Mouse (Mus musculus): ENCODE measurements around the gene Smtnl2. TPM values are rescaled to one million over a fixed set of nuclear protein-coding genes. Genes with fewer than 3 reads are reported as not detected.
"Not testable (repeated sequence)": the region's sequence is repeated elsewhere in the genome, so short reads cannot be mapped to it uniquely, and the experiment has no call there.

The Smtnl2 gene
- 1.9 and 2.6 TPM in 2 replicates for polyA plus RNA-seq (2012; rRNA removed)

DNA sequence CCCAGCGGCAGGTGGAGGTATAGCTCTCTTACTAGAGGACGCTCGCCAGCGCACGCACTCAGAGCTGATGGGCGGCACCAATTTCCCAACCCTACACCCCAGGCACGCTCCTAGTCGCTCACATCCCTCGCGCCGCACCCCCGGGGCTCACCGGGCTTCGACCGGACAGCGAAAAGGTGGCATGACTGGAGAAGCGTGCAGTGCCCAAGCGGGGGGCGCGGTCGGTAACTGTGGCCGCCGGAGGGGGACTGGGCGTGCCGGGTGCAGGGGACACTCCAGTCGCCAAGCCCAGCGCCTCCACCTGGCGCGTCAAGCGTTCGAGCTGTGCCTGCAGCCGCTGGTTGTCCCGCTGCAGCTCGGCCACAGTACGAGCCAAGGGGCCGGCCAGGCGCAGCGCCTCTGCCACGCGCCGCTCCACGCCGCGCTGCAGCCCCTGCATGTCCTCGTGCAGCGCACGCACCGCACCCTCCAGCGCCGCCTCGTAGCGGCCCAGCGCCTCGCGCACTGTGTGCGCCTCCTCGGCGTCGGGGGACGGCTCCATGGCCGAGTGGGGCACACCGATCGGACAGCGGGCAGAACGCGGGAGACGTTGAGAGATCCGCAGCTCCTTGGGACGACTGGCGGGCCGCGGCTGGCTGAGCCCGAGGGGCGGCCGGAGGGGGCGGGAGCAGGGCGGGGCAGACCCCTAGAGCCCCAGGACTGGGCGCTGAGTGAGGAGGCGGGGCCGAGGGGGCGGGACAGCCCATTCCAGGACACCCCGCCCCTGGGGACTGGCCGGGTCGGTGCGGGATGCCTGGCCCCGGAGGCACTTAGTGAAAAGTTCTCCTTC lies at the start of gene Smtnl2:
Gene Smtnl2 (minus strand): TSS at position 621 of the 829 bp plus-strand sequence.
- peak; percentile 33 for DNase-seq (ENCODE audit: low read depth, low spot score)
- WGBS: under 1% methylated on average over 81 of the region's 86 CpGs

DNA sequence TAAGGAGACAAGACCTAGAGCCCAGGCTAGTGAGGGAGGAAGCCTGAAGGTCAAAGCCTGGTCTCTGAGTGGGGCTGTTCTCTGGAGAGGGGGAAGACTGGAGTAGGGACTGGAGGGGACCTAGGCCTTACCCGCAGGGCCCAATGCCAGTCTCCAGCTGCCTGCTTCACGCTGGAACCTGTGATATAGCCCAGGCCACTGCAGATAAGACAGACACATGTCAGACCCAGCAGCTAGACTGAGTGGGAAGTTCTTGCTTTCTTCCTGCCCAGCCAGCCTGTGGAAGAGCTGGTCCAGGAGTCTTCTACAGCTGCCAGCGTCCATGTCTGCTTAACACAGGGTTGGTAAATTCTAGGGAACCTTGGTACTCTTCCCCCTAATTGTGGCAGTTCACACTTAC lies 47.0 kb upstream of the Smtnl2 start:
- WGBS: 81% methylated on average over 3 of the region's 3 CpGs
- DNase-seq (ENCODE audit: low read depth, low spot score): no peak

DNA sequence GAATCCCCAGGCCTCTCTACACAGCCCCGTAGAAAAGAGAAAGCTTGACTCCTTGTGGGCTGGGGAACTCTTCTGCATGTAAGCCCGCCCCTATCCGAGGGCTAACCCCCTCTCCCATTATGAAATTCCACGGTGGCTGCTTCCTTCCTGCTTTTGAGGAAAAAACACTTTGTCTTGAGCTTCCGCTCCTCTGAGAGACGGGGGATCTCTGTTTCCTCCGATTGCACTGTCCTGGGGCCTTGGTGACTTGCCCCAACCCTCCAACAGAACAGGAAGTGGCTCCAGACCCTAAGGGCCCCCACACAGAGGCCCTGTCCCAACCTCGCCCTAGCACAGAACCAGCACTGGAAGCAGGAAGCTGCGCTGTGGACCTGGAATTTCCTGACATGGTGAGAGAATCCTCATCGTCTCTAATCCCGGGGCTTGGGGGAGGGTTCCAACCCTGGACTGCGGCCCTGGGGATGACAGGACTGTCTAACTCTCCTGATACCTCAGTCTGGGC lies 46.5 kb upstream of the Smtnl2 start:
- WGBS: 72% methylated on average over 12 of the region's 12 CpGs
- no peak for DNase-seq (ENCODE audit: low read depth, low spot score)

DNA sequence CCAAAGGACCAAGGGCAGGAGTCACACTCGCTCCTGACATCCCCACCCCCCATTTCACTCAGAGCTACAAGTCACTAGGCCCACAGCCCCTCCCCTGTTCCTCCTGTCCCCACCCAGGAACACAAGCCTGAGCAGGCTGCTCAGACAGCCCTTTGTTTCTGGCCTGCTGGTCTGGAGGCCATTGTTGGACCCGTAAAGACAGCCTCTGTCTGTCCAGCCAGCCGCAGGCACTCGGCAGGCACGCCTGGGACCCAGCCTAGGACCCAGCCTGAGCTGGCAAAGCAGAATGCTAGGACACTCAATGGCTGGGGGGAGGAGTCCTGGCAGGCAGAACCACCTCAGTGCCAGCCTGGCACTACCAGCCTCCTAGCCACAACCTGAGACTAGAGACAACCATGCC lies 44.2 kb upstream of the Smtnl2 start:
- no peak for DNase-seq (ENCODE audit: low read depth, low spot score)
- 67% methylated on average over 5 of the region's 5 CpGs for WGBS

DNA sequence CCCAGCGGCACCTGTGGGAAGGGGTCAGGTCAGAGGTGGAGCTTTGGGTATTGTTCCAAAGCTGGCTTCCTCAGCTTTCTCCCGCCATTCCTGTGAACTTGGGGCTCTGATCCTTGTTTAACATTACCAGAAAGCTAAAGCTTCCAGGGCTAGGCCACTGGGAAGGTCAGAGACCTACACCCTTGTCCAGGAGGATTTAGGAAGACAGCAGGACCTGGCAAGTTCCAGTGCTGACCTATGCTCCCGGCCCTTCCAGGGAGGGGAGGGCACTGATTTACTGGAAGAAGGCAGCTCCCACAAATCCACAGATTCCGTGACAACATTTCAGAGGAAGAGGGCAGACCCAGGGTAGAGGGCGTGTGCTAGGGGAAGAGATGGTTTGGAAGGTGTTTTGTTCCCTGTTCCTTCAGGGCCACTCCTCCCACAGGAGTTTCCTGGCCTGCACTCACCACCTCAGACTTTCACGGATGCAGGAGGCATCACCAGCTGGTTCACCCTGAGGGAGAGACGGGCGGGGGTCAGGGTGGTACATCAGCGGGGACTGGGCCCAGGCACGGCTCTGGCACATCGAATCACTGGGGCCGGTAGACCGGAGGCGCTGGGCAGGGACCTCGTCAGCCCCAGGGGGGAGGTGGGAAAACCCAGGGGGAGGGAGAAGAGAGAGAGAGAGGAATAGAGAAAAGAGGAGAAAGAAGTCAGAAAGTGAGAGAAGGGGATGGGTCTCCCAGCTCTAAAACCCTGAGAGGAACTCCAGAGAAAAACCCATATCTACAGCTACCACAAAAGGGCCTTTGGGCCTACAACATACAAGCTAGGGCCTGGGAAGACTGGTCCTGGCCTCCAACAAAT lies 41.8 kb upstream of the Smtnl2 start:
- WGBS: 68% methylated on average over 15 of the region's 15 CpGs
- no peak for DNase-seq (ENCODE audit: low read depth, low spot score)

DNA sequence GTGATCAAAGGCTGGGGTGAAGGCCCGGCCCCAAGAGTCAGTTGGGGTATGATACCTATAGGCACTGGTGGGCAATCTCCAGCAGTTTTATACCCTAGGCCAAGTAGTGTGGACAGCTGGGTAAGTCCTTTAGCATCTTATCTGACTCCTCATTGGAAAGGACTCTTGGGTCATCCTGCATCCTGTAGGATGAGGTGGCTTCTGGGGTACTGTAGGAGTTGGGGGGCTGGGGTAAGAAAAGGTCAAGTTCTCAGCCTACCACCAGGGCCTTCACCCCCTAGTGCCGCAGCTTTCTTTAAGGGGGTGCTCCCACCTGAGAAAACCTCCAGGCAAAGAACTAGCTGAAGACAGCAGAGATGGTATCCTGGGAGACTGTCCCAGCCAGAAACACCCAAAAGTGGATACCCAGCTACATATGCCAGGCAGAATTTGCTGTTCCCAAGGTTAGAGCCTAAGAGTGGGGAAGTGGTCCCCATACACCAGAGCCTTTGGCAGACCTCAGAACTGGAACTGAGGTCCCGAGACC lies 40.7 kb upstream of the Smtnl2 start:
- DNase-seq (ENCODE audit: low read depth, low spot score): no peak
- 89% methylated on average over 3 of the region's 3 CpGs for WGBS

DNA sequence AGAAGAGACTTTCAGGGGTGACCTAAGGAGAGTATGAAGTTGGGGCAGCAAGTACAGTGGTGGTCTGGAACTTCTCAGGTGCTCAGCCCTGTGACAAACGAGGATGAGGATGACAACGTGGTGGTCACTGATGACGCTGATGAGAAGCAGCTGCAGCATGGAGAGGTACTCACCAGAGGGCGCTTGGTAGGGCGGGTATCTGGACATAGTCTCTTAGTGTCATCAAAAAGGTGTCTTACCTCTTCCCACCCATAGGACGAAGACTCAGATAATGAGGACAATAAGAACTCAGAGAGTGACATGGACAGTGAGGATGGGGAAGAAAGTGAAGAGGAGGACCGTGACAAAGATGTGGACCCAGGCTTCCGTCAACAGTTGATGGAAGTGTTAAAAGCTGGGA lies 36.0 kb upstream of the Smtnl2 start:
- no peak for DNase-seq (ENCODE audit: low read depth, low spot score)
- 78% methylated on average over 8 of the region's 8 CpGs for WGBS

DNA sequence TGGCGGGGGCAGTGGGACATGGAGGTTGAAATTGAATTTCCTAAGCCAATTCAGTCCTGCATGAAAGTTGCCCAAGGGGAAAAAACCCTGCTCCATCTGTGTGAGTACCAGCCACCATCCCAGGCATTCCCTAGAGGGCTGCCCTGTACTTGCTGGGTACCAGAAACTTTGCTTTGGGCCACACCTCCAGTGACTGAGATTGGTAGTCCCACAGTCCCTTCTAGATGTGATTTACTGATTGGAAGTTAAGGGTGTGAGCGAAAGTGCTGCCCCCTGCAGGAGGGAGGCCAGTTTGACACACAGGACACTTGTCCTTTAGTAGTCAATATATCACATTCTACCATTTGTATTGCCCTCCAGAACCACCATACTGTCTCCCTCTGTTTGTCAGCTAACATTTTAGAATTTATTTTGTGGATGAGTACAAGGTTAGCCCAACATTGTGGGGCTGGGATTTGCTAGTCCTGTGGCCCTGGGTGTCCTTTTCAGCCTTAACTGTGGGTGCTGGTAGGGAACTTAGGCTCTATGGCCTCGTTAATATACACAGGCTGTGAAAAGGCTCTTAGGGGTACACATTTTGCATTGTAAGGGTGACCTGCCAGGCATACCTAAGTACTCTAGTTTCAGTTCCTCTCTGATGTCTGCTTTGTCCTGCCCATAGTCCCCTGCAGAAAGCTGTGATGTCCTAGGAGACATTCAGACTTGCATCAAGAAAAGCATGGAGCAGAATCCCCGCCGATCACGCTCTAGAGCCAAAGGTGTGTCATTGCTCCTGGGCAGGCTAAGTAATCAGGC lies 35.0 kb upstream of the Smtnl2 start:
- DNase-seq (ENCODE audit: low read depth, low spot score): no peak
- WGBS: 80% methylated on average over 6 of the region's 6 CpGs

DNA sequence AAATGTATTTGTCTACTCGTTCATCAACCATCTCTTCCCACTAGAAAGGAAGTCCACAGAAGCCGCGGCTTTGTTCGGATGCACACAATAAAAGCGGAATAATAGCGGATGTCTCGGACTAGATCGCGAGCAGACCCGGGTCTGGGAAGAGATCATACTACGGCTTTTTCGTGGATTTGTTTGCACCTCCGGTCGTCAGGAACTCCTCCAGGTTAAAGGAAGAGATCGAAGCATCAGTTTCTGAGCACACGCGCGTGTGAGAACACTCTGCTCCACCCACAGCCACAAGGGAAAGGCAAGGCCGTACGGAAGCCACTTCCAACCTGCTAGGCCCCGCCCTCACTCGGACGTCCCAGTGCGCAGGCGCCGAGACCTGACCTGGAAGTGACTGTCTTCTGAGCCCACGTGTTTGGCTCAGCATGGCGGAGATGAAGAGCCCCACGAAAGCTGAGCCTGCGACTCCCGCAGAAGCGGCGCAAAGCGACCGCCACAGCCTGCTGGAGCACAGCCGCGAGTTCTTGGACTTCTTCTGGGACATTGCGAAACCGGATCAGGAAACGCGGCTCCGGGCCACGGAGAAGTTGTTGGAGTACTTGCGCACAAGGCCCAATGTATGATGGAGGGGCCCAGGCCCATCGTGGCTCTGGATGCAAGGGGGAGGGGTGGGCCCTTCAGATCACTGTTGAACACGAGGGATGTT lies 29.6 kb upstream of the Smtnl2 start, which contains the start of gene Mybbp1a:
Gene Mybbp1a (plus strand): TSS at position 391 of the 700 bp plus-strand sequence.
- DNase-seq (ENCODE audit: low read depth, low spot score): peak; percentile 88
- under 1% methylated on average over 46 of the region's 46 CpGs for WGBS

DNA sequence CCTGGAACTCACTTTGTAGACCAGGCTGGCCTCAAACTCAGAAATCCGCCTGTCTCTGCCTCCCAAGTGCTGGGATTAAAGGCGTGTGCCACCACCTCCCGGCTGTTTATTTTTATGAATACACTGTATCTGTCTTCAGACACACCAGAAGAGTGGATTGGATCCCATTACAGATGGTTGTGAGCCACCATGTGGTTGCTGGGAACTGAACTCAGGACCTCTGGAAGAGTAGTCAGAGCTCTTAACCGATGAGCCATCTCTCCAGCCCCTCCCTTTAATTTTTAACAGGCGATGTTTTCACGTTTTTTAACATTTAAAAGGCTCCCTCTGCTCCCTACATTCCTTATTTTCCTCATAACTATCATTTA lies 29.1 kb upstream of the Smtnl2 start:
- 18% methylated on average over 6 of the region's 6 CpGs for WGBS
- DNase-seq (ENCODE audit: low read depth, low spot score): not testable (repeated sequence)

DNA sequence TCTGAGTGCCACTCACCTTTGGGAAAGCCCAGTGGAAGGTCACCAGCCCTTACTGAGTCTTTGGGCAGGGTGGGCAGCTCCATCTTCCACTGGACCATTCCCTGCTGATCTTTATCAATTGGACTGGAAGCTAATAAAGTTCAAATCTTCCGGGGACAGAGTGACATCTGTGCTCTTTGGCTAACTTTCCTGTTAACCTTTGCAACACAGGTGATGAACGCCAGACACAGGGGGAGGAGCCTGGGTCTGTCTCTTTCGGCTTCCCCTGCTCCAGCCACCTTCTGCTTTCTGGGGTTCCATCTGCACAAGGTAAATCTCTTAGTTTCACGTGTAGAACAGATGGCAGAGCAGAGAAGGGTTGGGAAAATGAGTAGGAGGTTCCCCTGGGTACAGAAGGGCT lies 26.9 kb upstream of the Smtnl2 start:
- 24% methylated on average over 4 of the region's 4 CpGs for WGBS

DNA sequence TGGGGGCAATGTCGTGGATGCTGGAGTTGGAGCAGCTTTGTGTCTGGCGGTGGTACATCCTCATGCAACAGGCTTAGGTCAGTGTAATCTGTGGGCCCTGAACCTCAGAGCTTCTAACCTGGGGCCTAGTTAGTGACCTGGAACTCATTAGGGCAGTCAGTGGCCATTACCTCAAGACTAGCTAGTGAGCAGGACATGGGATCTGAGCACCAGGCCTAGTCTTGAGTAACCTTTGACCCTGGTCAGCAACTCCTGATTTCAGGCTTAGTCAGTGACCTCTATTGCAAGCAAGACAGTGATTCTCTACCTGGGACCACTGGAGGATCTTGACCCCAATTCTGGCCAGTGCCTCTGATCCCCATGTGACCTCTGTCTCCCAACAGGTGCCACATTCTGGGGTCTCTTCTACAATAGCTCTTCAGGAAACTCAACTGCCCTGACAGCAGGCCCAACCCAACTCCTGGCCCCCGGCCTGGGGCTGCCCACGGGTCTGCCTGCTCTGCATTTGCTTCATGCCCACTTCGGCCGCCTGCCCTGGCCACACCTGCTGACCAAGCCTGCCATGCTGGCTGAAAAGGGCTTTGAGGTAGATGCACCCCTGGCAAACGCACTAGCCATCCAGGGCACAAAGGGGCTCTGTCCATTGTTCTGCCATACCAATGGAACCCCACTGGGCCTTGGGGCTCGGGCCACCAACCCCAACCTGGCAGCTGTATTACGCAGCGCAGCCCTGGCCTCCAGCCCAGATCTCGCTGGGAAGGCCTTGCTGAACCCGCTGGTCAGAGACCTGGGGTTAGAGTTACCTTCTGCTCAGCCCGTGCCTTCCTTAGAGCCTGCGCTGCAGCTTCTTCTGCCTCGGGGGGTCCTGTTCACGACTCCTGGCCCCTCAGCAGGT lies 25.5 kb upstream of the Smtnl2 start:
- DNase-seq (ENCODE audit: low read depth, low spot score): no peak
- WGBS: 85% methylated on average over 16 of the region's 16 CpGs

More for the DNA sequence above, 26.9 kb upstream of the Smtnl2 start:
- no peak for DNase-seq (ENCODE audit: low read depth, low spot score)

DNA sequence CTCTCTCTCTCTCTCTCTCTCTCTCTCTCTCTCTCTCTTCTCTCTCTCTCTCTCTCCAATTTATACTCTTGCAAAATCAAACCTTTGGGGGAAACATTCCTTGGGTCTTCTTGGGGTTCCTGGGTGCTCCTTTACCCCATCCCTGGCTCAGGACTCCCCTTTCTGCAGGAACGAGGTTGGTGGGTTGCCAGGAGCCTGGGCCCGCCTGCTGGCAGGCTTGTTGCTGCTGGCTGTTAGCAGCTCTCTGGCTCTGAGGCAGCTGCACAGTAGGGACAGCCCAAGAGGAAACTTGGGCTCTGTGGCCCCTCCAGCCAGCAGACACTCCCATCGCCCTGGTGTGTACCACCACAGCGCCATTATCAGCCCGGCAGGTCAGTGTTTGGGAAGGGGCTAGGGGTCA lies 24.8 kb upstream of the Smtnl2 start:
- no peak for DNase-seq (ENCODE audit: low read depth, low spot score)
- WGBS: 28% methylated on average over 5 of the region's 5 CpGs

DNA sequence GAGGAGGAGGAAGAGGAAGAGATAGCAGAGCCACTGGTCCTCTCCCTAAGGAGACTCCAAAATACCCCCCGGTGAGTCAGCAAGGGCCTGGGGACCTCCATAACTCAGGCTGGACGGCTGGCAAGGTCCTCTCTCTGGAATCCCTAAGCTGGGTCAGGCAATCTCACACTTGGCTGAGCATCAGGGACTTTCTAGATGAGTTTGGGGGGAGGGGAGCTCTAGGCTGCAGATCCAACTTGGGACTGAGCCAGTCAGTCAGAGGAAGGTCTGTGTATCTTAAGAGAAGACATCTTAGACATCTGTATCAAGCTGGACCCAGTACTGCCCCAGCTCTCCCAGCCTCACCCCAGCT lies 24.2 kb upstream of the Smtnl2 start:
- WGBS: 10% methylated on average over 2 of the region's 2 CpGs

DNA sequence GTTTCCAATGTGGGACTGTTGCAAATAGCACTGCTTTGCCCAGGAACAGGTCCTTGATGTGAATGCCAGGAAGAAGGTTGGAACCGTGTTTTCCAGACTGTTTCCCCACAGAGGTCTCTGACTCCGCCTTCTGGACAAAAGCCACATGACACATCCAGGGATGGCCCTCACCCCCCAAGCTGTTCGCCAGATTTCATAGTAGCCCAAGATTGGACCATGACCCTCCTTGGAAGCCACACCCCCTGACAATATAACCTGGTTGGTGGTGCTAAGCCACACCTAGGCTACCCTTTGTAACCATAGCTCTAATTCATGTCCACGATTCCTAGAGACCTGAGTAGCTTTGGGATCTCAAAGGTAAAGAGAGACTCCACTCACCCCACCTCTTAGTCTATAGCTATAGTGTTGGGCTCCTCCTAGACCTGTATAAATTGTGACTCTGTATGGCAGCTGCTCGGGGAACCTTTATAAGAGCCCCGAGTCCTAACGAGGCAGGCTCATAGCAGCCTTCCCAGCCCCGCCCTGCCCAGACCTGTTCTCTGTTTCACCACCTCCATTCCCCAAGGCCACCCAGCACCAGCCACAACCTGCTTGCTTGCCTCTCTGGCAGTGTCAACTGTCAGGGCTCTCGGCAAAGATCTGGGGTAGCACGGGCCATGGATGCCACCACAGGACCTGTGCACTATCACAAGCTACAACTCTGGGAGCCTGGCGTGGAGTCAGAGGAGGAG lies 23.6 kb upstream of the Smtnl2 start, which contains the start of gene Ggt6:
Gene Ggt6 (plus strand): TSS at position 564 of the 731 bp plus-strand sequence.
- 28% methylated on average over 11 of the region's 11 CpGs for WGBS
- DNase-seq (ENCODE audit: low read depth, low spot score): peak; percentile 91

More for the DNA sequence above, 24.2 kb upstream of the Smtnl2 start:
- no peak for DNase-seq (ENCODE audit: low read depth, low spot score)

DNA sequence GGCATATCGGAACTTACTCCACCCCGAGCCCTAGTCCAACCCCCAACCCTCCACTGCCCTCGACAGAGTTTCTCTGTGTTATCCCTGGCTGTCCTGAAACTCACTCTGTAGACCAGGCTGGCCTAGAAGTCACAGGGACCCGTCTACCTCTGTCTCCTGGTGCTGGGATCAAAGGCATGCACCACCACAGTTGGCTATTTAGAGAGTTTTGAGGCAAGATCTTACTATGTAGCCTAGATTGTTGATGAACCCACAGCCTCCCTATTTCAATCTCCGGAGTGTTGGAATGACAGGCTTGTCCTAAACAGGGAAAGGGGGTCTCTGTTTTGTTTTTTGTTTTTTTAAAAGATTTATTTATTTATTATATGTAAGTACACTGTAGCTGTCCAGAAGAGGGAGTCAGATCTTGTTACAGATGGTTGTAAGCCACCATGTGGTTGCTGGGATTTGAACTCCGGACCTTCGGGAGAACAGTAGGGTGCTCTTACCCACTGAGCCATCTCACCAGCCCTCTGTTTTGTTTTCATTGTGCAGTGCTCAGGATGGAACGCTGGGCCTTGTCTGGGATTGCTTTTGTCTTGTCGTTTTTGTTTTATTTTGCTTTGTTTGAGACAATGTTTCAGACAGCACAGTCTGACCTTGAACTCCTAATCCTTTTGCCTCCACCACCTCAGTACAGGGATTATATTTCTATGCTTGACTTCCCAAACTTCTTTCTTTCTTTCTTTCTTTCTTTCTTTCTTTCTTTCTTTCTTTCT lies 19.0 kb upstream of the Smtnl2 start:
- WGBS: 75% methylated on average over 9 of the region's 9 CpGs
- DNase-seq (ENCODE audit: low read depth, low spot score): not testable (repeated sequence)

DNA sequence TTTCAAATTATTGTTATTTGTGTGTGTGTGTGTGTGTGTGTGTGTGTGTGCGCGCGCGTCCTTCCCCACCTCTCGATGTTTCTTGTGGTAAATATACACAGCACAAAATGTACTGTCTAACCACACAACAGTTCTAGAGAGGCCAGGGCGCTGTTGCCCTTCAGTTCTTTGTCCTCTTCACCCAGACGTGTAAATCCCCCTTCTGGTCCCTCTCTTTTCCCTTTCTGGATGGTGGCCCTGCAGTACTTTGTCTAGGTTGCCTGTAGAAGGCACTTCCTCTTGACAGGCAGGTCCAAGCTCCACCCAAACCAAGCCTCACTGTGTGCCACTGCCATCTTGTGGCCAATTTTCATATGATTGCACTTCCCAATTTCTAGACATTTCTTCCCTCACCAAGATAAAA lies 17.8 kb upstream of the Smtnl2 start:
- DNase-seq (ENCODE audit: low read depth, low spot score): no peak
- WGBS: 47% methylated on average over 7 of the region's 7 CpGs

Measured in large intestine, adult 2 months (tissue).